Mouse (Mus musculus): ENCODE results near the gene Bckdha.

GRCm38 (mm10) chr7:25591226-25591625 lies 67.6 kb downstream of the Bckdha start:
- TF ChIP-seq CTCF (IDR thresholded peaks at IDR 0.05; ENCODE audit: low read depth): no peak
- TF ChIP-seq EP300 (IDR thresholded peaks at IDR 0.05; ENCODE audit: low read depth): no peak

Measured in liver, embryonic 14.5 days (tissue).